Mouse (Mus musculus) hindbrain, postnatal 0 days (tissue): Measurements from ENCODE around the gene Slc12a4. TPM values are rescaled to one million over a fixed set of nuclear protein-coding genes. Genes with fewer than 3 reads are reported as not detected.
"Not testable (repeated sequence)": the region's sequence is repeated elsewhere in the genome, so short reads cannot be mapped to it uniquely, and the experiment has no call there.

ENCODE experiments used
- ATAC-seq: fragments of 200-750 bp; cut with Nextera tagmentation; 2 replicates; pipeline ENCODE4 v1.8.0; 2017; ENCODE audit warnings: mild to moderate bottlenecking, moderate TSS enrichment, moderate library complexity
- DNase-seq: peaks from one replicate; pipeline ENCODE4 v3.0.0-alpha.2; 2015; ENCODE audit warnings: low spot score
- H3K27ac ChIP-seq: fragments of 300-500 bp; sonication (generic); 2 replicates; pipeline ENCODE4 v1.5.1; 2014; ENCODE audit warnings: mild to moderate bottlenecking
- H3K27me3 ChIP-seq: fragments of 300-500 bp; sonication (generic); 2 replicates; pipeline ENCODE4 v1.6.1; 2014; ENCODE audit warnings: low read length, mixed read lengths; ENCODE audit not compliant: insufficient read depth
- H3K36me3 ChIP-seq: fragments of 300-500 bp; sonication (generic); 2 replicates; pipeline ENCODE4 v1.6.1; 2014; ENCODE audit warnings: low read length, mixed read lengths; ENCODE audit not compliant: insufficient read depth
- H3K4me1 ChIP-seq: fragments of 300-500 bp; sonication (generic); 2 replicates; pipeline ENCODE4 v1.6.1; 2014; ENCODE audit warnings: antibody characterized with exemption, low read length, mixed read lengths; ENCODE audit not compliant: insufficient read depth
- H3K4me2 ChIP-seq: fragments of 300-500 bp; sonication (generic); 2 replicates; pipeline ENCODE4 v1.6.1; 2014; ENCODE audit warnings: low read depth, mild to moderate bottlenecking, low read length, moderate library complexity, mixed read lengths
- H3K4me3 ChIP-seq: fragments of 300-500 bp; sonication (generic); 2 replicates; pipeline ENCODE4 v1.5.1; 2014; ENCODE audit warnings: low read length
- H3K9ac ChIP-seq: fragments of 300-500 bp; sonication (generic); replicated peaks from 2 replicates; pipeline ENCODE4 v1.6.1; 2014; ENCODE audit warnings: mild to moderate bottlenecking, low read length, moderate library complexity, mixed read lengths
- H3K9me3 ChIP-seq: fragments of 300-500 bp; sonication (generic); 2 replicates; pipeline ENCODE4 v1.6.1; 2016; ENCODE audit warnings: low read length, mixed read lengths
- CTCF ChIP-seq: IDR thresholded peaks from 2 replicates; pipeline ENCODE4 v1.5.1; 2016; ENCODE audit warnings: antibody characterized with exemption, control low read depth, low read depth
- WGBS: fragments of 180-500 bp; shearing (Covaris S2); extraction: QIAGEN DNeasy Blood & Tissue Kit; methylation state at CpG from one replicate; pipeline ENCODE4 v1.1.7; 2014; 5-methylcytosine and 5-hydroxymethylcytosine counted together
- polyA plus RNA-seq: library from polyadenylated mRNA; unstranded; fragments of >200 nt; fragmentation: Nextera tagmentation; extraction: Ambion mirVana; gene quantifications from 2 replicates; pipeline ENCODE4 v1.2.1, GENCODE M21; 2015
- total RNA-seq: library from RNA; depleted of rRNA; stranded (reverse); fragments of >200 nt; gene quantifications from 2 replicates; pipeline ENCODE4 v1.2.3, GENCODE M21; 2014

Slc12a4 gene
- total and polyA plus RNA-seq, 2 experiments from 2014 or later: 16.3 to 25.5 TPM

DNA sequence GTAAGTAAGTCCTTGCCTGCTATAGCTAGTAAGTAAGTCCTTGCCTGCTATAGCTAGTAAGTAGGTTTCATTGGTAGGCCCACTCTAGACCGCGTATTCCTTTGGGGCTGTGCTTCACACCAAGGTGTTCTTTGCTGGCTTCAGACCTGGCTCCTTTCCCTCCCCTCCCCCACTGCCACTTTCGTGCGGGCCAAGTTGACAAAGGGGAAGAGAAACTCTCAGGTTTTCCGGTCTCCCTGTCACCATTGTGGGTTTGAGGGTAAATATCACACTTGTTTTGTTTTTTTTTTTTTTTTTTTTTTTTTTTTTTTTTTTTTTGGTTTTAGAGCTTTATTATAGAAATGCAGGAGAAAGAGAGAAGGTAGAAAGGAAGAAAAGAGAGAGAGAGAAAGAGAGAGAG, 26.6 kb upstream of the Slc12a4 start:
- no peak for ATAC-seq
- H3K4me1 ChIP-seq: no peaks in the 10 kb centered on the region
- no peak overlapping the region for H3K9ac ChIP-seq
- H3K9me3 ChIP-seq: no peaks in the 10 kb centered on the region
- WGBS: 74% methylated on average over 4 of the region's 5 CpGs
- no peak overlapping the region for H3K27ac ChIP-seq
- TF ChIP-seq CTCF: no peak
- H3K36me3 ChIP-seq: no peaks in the 10 kb centered on the region
- H3K27me3 ChIP-seq: no peaks in the 10 kb centered on the region
- no peak overlapping the region for H3K4me3 ChIP-seq
- no peak for DNase-seq
- no peak overlapping the region for H3K4me2 ChIP-seq

DNA sequence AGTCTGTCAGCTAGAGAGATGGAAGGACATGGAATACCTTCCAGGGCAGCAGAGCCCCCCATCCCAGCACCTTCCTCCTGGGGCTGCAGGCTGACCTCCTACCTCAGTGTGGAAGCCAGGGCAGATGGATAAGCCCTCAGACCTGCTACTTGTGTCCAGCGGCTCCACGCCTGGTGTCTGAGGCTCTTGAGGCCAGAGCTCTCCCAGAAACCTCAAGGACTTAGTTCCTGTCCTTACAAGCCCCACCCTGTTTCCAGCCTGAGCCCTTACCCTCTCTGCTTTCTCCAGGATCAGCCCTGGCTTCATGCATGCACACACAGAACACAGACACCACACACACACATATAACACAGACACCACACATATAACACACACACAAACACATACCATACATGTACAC, 25.6 kb upstream of the Slc12a4 start:
- H3K9me3 ChIP-seq: no peaks in the 10 kb centered on the region
- 87% methylated on average over 2 of the region's 2 CpGs for WGBS
- DNase-seq: no peak
- H3K4me3 ChIP-seq: no peak overlapping the region
- no peak overlapping the region for H3K27ac ChIP-seq
- H3K36me3 ChIP-seq: no peaks in the 10 kb centered on the region
- no peaks in the 10 kb centered on the region for H3K27me3 ChIP-seq
- ATAC-seq: no peak
- H3K9ac ChIP-seq: no peak overlapping the region
- no peaks in the 10 kb centered on the region for H3K4me1 ChIP-seq
- TF ChIP-seq CTCF: no peak
- no peak overlapping the region for H3K4me2 ChIP-seq

DNA sequence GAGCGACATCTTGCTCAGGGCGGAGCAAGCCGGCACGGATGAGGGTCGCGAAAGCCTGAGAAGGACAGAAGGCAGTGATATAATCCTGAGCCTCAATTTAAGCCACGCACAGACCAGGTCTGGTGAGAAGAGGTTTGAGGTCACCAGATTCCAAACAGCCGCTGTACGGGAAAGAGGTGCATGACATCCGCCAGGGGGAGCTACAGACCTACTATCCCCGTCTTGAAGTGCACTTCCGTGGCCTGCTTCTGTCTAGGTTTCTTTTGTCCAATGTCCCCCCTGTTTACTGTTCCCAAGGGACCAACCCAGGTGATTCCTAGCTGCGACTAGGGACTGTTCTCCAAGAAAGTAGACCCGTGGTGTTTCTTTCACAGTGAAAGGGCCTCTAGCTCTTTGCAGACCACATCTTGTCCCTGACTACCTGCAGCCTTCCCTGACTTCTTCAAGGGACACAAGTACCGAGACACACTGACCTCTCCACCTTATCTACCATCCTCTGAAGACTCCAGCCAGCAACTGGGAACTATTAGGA, 25.0 kb upstream of the Slc12a4 start, which contains the start of gene Dus2:
Dus2 (plus strand) TSS at position 482 of the 532 bp plus-strand sequence.
- ATAC-seq: peak; percentile 78
- H3K4me3 ChIP-seq: no peak within 1 kb of the TSS
- TF ChIP-seq CTCF: peak; percentile 90
- no peaks in the 10 kb centered on the region for H3K36me3 ChIP-seq
- no peaks in the 10 kb centered on the region for H3K27me3 ChIP-seq
- no peaks in the 10 kb centered on the region for H3K9me3 ChIP-seq
- WGBS: 10% methylated on average over 15 of the region's 15 CpGs
- DNase-seq: peak; percentile 86
- H3K4me2 ChIP-seq: no peak within 1 kb of the TSS
- H3K9ac ChIP-seq: no peak within 1 kb of the TSS
- H3K4me1 ChIP-seq: no peaks in the 10 kb centered on the region
- H3K27ac ChIP-seq: no peak within 1 kb of the TSS

DNA sequence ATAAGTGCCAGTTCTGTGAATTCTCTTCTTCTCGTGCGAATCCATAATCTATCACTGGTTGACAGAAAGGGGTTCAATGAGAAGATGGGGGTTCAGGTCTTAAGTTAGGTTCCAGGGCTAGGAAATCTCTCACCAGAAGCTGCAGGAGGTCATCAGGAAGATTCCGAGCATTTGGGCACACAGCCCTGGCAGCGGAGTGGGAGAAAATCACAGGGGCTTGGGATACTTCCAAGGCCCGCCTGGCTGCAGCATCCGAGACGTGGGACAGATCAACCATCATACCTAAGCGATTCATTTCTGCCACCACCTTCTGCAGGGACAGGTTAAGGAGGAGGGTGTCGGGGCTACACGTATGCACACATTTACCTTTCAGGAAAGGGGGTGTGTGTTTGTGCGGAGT, 22.6 kb upstream of the Slc12a4 start:
- DNase-seq (no peak), ATAC-seq (no peak)
- Histone ChIP-seq H3K27ac (no peak overlapping the region), H3K9ac (no peak overlapping the region), H3K4me3 (no peak overlapping the region), H3K4me2 (no peak overlapping the region), H3K27me3 (no peaks in the 10 kb centered on the region), H3K4me1 (no peaks in the 10 kb centered on the region), H3K9me3 (no peaks in the 10 kb centered on the region), H3K36me3 (no peaks in the 10 kb centered on the region)
- no peak for TF ChIP-seq CTCF
- 76% methylated on average over 11 of the region's 11 CpGs for WGBS

DNA sequence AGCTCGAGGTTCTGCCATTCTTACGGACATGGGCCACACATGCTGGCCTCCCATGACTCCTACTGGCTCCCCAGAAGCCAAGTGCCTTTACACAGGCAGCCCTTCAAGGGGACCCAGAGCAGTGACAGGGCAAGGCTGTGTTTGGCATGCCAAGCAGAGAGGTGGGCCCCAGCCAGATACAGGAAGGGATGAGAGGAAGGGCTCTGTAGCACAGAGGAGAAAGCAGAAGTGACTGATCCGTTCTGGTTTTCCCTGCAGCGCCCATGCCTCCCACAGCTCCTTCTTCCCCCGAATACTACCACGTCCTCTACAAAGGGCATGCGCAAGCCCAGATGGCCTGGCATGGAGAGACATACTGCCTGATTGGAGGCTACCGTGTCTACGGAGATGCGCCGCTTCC, 17.5 kb upstream of the Slc12a4 start:
- not testable (repeated sequence) for H3K4me3 ChIP-seq, H3K9ac ChIP-seq, H3K27me3 ChIP-seq, H3K9me3 ChIP-seq, H3K36me3 ChIP-seq, ATAC-seq, DNase-seq, H3K27ac ChIP-seq, H3K4me2 ChIP-seq, H3K4me1 ChIP-seq
- 81% methylated on average over 11 of the region's 11 CpGs for WGBS

DNA sequence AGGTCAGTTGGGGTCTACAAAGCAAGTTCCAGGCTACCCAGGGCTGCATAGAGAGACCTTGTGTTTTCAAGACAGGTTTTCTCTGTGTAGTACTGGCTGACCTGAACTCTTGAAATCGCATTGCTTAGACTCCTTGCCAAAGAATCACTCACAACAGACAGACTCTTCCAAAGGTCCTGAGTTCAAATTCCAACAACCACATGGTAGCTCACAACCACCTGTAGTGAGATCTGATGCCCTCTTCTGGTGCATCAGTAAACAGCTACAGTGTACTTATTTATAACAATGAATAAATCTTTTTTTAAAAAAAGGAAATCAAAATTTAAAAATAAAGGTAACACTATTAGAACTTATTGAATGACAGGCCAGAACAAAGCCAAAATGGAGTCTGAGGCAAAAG, 15.2 kb upstream of the Slc12a4 start:
- ATAC-seq: no peak
- Histone ChIP-seq H3K4me3 (no peak overlapping the region), H3K27me3 (no peaks in the 10 kb centered on the region), H3K27ac (no peak overlapping the region), H3K4me1 (no peaks in the 10 kb centered on the region), H3K9me3 (no peaks in the 10 kb centered on the region), H3K9ac (no peak overlapping the region), H3K36me3 (no peaks in the 10 kb centered on the region), H3K4me2 (no peak overlapping the region)
- TF ChIP-seq CTCF: no peak
- 93% methylated on average over 1 of the region's 1 CpGs for WGBS
- no peak for DNase-seq

DNA sequence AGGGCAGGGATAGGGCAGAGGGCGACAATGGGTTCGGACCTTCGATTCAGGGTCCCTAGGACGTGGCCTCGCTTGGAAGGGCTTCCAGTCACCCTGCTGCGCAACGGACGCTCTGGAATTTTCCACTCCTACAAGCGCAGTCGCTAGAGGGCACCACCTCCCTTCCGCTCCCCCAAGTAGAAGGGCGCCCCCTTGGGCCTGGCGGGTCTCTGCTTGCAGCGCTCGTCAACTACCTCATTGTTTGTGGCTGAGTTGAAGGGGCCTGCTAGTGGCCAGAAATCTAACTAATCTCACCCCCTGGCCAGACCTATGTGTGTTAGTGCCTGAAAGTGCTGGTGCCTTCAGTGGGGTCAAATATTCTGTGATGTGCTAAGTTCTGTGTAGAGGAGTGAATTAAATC, 13.4 kb upstream of the Slc12a4 start, which contains the start of gene Dpep3:
Dpep3 (minus strand) TSS at position 105 of the 400 bp plus-strand sequence.
- no peak within 1 kb of the TSS for H3K27ac ChIP-seq
- no peak for TF ChIP-seq CTCF
- no peaks in the 10 kb centered on the region for H3K27me3 ChIP-seq
- H3K9ac ChIP-seq: no peak within 1 kb of the TSS
- ATAC-seq (no peak), DNase-seq (no peak)
- 92% methylated on average over 15 of the region's 15 CpGs for WGBS
- no peaks in the 10 kb centered on the region for H3K9me3 ChIP-seq
- no peak within 1 kb of the TSS for H3K4me2 ChIP-seq
- no peaks in the 10 kb centered on the region for H3K4me1 ChIP-seq
- no peak within 1 kb of the TSS for H3K4me3 ChIP-seq
- no peaks in the 10 kb centered on the region for H3K36me3 ChIP-seq
